Mouse (Mus musculus): ENCODE measurements around the gene Rgs6. TPM values are rescaled to one million over a fixed set of nuclear protein-coding genes. Genes with fewer than 3 reads are reported as not detected.

Gene Rgs6
- polyA plus RNA-seq, 3 experiments from 2014 or later = not detected

- ATAC-seq = no peak
Measured at GRCm38 (mm10) chr12:83143071-83143470, 555.0 kb downstream of the Rgs6 start.

- no peak for ATAC-seq
Measured at GRCm38 (mm10) chr12:83143574-83143973, 555.5 kb downstream of the Rgs6 start.

DNA sequence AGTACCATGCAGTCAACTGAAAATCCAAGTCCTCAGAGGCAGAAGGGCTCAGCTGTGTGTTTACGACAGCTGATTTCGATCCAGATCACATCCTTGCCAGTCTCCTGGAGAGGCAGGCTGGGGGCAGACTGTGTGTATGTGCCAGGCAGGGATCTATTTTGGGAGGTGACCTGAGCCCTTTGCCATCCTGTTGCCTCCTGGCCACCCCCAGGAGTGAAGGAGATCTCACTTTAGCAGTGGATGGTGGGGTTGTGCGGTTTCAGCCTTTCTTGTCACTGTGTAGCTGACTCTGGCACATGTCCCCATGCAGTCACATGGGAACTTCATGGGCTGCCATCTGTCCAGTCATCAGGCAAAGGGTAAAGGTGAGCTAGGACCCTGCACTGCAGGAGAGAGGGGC lies 557.0 kb downstream of the Rgs6 start:
- ATAC-seq = no peak

DNA sequence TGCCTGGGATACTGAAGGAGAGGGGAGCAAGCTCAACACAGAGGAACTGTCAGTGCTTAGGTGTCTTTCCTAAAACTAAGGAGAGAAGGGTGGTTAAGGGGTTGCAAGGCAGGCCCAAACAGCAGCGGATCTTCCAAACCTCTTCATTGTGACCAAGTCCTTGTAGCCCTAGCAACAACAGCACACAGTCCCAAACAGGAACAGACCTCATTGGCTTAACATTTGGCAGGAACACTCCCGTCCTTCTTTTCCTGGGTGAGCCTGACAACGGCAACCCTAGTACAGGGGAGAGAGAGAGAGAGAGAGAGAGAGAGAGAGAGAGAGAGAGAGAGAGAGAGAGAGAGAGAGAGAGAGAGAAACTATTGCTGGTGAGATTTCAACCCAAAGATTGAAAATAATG lies 557.8 kb downstream of the Rgs6 start:
- ATAC-seq = no peak

DNA sequence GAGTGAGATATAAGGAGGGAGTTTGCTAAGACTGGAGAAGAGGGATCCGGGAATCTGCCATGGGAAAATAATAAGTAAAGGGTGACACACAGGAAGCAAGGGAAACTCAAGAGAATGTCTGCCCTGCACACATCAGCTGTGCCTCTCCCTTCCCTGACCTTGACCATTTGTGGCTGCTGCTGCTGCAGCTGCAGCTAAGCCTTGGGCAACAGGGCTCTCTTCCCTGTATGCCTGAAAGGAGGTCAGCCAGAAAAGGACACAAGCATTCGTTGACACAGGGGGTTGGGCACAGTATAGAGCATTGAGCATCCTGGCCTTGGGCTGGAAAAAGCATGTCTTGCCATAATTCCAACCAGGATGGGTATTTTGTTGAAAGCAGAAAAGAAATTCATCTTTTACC lies 558.8 kb downstream of the Rgs6 start:
- no peak for ATAC-seq

DNA sequence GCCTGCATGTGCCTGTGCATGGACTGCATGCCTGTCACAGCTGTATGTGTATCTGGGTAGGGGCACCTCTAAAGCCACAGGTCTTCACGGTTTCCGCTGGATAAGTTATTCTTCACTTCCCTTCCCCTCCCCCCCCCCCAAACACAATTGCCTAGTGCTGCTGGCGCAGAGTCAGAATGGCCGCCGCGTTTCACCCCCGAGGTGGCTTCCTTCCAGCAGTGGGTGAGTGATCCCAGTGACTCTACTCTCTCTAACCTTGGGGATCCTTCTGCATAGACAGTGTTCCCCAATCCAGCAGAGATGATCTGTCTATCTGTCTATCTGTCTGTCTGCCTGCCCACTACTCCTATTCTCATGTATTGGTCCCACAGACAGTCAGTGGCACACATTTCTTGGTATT lies 561.9 kb downstream of the Rgs6 start:
- no peak for ATAC-seq

DNA sequence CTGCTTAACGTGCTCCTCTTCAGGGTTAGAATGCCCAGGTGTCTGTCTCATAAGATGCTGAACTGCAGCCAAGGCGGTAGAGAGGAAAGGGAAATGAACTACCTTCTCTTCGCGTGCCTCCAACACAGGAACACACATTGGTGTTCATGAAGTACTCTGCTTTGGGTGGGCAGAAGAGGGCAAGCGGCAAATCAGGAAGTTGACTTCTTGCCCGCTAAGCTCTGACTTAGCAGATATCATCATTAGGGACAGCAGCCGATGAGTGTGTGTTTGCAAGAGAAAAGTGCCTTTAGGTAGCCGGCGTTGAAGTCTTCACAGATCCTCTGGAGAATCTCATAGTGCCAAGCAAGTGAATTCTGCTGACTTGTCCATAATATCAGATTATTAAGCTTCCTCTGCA lies 562.7 kb downstream of the Rgs6 start:
- ATAC-seq = no peak

GRCm38 (mm10) chr12:83151474-83151873 lies 563.4 kb downstream of the Rgs6 start:
- ATAC-seq = no peak

DNA sequence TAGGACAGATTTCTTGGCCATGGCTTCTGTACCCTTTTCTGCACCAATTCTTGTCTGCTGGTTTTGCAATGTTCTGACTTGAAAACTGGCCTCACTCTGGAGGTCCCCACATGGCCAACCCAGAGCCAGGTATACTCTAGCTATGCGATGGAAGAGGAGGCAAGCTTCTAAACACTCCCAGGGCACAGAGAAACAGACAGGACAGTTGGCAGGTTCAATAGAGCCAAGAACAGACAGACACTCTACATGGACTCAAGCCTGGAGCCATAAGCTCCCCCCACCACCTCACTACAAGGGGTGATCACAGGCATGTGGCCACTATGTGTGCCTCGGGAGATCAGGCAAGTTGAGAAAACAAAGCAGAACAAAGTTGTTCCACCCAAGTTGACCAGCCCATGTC lies 572.1 kb downstream of the Rgs6 start:
- ATAC-seq = no peak

GRCm38 (mm10) chr12:83160700-83161099 lies 572.6 kb downstream of the Rgs6 start:
- ATAC-seq = no peak

DNA sequence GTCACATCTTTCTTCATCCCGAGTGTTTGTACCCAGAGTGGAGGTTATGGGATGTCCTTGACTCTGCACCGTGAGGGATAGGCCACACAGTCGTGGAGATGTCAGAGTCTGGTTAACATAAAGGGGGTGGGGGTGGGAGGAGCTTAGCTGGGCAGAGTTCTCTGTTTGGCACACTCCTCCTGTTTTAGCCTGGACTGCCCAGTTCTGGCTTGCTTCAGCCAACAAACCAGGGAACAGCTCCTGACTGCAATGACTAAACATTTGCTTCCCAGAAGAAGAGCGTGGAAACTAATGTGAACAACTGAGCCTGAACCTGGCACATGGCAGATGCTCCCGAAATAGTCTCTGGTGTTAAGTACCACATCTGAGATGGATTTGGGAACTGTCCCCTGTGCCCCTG lies 575.6 kb downstream of the Rgs6 start:
- ATAC-seq = no peak

GRCm38 (mm10) chr12:83165058-83165457 lies 577.0 kb downstream of the Rgs6 start:
- no peak for ATAC-seq

DNA sequence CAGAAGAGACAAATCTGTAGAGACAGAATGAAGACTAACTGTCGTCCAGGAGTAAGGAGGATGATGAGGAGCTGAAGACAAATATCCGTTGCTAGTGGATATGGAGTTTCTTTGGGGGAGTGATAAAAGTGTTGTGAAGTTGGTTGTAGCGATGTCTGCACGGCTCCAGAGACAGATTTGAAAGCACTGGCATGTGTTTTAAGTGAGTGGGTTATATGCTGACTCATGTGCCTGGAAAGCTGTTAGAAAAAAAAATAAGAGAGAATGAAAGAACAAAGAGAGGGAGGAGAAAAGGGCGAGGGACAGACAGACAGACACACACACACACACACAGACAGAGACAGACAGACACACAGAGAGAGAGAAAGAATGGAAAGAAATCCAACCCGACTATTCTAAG lies 580.2 kb downstream of the Rgs6 start:
- ATAC-seq = no peak

GRCm38 (mm10) chr12:83169495-83170209 lies 581.6 kb downstream of the Rgs6 start:
- ATAC-seq = no peak

DNA sequence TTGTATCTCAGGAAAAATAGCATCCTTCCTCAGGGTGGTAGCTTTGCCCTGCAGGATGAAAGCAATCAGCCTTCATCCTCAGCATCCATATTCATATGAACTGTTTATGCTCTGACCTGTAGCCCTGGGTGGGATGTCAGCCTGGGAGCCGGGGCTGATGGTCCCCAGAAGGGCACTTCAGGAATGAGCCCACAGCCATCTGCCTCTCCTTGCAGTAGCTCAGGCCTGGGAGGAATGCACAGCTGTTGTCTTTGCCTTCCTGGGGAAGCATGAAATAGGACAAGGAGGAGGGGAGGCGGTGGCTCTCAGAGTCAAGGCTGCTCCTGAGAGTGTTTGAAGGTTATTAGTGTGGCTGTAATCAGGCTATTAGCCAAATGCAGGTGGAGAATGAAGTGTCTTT lies 590.7 kb downstream of the Rgs6 start:
- no peak for ATAC-seq

DNA sequence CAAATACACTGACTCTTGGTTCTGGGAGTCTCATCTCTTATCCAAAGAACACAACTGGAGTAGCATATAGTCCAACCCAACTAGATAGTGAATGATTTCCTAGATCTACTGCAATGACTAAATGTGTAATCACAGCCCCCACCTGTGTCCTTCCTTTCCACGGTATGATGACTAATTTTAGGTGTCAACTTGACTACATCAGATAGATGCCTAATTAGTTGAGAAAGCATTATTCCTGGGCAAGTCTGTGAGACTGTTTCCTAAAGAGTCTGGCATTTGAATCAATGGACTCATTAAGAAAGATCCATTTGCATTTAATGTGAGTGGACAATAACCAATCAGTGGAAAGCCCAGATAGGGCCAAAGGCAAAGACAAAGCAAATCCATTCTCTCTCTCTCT lies 591.8 kb downstream of the Rgs6 start:
- ATAC-seq = no peak

- ATAC-seq = no peak
Measured at GRCm38 (mm10) chr12:83180561-83180960, 592.5 kb downstream of the Rgs6 start.

DNA sequence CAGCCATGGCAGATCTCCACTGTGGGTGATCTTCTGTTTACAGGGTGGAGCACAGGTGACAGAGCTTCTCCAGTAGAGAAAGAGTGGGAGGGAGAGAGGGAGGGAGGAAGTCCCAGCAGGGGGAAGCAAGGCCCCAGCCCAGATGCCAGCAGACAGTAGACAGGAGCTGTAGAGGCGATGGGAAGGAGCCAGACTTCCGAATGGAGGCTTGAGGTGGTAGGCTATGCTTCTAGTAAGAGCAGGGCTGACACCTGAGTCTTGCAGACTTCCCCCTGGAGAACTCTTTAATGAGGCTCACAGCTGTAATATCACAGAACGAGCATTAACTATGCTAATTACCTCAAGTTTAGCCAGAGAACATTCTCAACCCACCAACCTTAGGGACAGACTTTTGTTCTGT lies 613.6 kb downstream of the Rgs6 start:
- ATAC-seq = no peak

DNA sequence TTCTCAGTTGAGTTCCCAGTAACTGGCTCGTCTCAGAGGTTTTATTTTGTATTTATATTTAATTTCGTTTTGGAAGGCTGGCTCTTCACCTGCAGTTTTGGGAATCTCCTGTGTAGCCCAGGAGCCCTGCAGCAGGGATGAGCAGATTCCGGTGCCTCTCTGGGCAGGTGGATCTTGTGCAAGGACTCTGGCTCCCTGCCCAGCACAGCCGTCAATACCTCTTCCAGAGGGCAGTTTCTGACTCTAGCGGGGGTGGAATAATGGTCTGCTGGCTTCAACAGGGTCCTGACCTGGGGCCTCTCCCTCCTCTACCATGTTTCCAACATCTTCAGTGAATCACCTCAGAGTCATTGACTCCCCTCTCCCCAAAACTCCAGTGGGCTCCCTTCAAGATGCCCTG lies 616.3 kb downstream of the Rgs6 start:
- no peak for ATAC-seq

- ATAC-seq = no peak
Measured at GRCm38 (mm10) chr12:83206866-83207265, 618.8 kb downstream of the Rgs6 start.

DNA sequence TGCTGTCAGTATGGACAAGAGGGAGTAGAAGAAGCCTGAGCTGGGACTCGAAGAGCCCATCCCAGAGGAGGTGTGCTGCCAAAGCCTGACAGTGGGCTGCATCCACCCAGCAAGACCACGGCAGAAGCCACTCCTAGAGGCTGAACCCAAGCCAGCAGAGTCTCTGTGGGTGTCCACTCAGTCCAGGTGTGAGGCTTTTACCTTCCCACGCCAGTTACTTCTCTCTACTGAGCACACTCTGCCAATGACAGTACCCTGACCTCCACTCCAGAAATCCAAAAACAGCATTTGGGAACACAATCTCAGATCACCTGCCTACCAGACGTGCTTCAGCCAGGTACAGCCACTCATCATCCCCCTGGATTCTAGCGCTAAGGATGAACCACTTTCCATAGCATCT lies 619.4 kb downstream of the Rgs6 start:
- no peak for ATAC-seq

GRCm38 (mm10) chr12:83208011-83208410 lies 619.9 kb downstream of the Rgs6 start:
- ATAC-seq = no peak

DNA sequence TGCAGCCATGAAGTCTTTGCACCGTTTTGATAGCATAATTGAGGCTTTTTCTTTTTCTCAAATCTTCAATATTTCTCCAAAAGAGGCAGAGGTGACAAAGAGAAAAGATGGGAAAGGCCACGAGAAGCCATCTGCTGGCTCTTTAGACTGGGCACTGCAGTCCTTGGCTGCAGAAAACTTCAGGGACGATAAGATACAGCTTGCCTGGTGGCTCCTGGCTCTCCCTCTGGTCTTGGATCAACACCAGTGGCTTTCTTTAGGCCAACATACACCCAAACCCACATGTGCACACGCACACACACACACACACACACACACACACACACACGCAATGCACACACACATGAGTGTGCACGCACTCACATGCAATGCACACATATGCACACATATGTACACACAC lies 620.7 kb downstream of the Rgs6 start:
- no peak for ATAC-seq

DNA sequence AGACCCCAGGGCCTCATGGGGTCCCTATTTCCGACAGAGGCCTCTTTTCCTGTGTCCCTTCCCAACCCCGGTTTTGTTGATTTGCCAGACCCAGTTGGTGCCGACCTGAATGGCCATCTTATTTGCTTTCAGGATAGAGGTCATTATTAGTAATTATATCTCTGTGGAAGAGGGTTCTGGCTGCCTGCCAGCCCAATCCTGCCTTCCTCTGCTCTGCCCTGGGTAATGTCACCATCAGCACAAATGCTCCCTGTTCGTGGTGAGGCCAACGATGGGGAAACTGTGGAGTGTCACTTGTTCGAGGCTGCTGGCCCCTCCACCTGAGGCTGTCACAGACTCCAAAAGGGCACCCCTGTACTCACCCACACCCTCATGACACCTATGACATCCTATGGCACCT lies 621.4 kb downstream of the Rgs6 start:
- ATAC-seq = no peak

DNA sequence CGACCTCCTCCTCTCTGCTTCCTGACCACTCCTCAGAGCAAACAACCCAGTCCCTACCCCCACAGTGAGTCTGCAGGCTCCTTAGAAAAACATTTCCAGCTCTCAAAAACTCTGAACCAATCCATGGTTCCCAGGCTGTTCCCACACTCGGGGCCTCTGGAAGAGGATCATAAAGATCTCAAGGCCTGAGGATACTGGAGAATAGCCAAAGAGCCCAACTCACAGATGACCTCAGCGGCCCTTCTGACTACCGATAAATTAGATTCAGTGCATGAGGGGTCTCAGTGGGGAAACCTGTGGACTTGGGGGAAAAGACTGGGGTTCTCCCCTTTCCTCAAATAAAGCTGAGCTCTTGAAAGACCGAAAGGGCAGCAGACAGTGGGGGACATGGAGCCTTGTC lies 622.2 kb downstream of the Rgs6 start:
- ATAC-seq = no peak

Data from inflammation-experienced regulatory T-cells, adult 6 months (primary cell).